Mouse (Mus musculus): Measurements from ENCODE around the gene Ippk. TPM values are rescaled to one million over a fixed set of nuclear protein-coding genes. Genes with fewer than 3 reads are reported as not detected.

Ippk gene
- polyA plus RNA-seq, 2 experiments, result 9.8 to 14.5 TPM

DNA sequence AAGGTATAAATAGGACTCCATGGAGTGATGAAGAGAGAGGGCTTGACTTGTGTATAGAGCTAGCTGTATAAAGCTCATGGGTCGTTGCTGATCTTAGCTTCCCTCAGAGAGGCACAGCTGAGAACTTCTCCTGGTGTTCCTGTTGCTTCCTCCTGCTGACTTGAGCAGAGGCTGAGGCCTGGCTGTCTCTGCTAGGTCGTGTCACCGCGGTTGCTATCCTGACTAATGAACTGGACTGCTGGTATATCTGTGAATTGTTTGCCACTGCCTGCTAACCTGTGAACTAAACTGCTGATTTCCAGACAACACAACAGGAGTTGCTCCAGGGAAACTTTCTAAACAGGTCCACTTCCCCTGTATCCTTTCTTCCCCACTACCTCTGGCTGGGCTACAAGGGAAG is 49.3 kb downstream of the Ippk start:
- DNase-seq (ENCODE audit: low spot score) (no peak), ATAC-seq (ENCODE audit: low FRiP score, low read depth) (no peak)
- 88% methylated on average over 4 of the region's 4 CpGs for WGBS
- H3K27me3 ChIP-seq (ENCODE audit: control insufficient read depth, insufficient read depth, low read length), result no peaks in the 10 kb centered on the region
- TF ChIP-seq POLR2A (IDR thresholded peaks at IDR 0.05; ENCODE audit: borderline replicate concordance, extremely low read depth, insufficient read depth, insufficient read length), result no peak
- H3K9me3 ChIP-seq (ENCODE audit: control insufficient read depth, low read length), result no peaks in the 10 kb centered on the region
- no peak overlapping the region for H3K4me3 ChIP-seq (replicated peaks; ENCODE audit: low read length)
- H3K4me1 ChIP-seq (ENCODE audit: control insufficient read depth, insufficient read depth, low read length), result peaks cover 23% of the 10 kb centered on the region
- no peaks in the 10 kb centered on the region for H3K36me3 ChIP-seq (ENCODE audit: control insufficient read depth, insufficient read depth, low read length)
- H3K4me2 ChIP-seq (replicated peaks; ENCODE audit: low read depth, low read length, severe bottlenecking), result no peak overlapping the region
- H3K9ac ChIP-seq (ENCODE audit: low read depth, low read length, severe bottlenecking), result no peak overlapping the region
- no peak overlapping the region for H3K27ac ChIP-seq (replicated peaks; ENCODE audit: low read depth, low read length)

DNA sequence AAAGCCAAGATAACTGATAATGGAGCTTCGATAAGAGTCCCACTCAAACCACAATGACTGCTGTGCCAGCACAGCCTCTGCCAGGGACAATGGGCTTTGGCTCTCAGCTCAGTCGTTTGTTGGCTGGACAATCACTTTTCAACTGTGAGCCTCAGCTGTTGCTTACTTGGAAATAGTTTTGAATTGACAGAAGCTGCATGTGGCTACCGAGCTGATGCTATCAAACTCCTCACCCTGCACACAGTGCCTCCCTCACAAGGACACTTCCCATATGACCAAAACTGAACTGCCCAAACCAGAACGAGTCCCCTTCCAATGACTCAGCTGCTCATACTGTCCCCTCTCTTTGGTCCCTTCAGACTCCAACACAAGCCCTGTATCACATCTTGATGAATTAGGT is 49.8 kb downstream of the Ippk start:
- H3K36me3 ChIP-seq (ENCODE audit: control insufficient read depth, insufficient read depth, low read length), result no peaks in the 10 kb centered on the region
- H3K27ac ChIP-seq (replicated peaks; ENCODE audit: low read depth, low read length), result no peak overlapping the region
- peaks cover 21% of the 10 kb centered on the region for H3K4me1 ChIP-seq (ENCODE audit: control insufficient read depth, insufficient read depth, low read length)
- H3K27me3 ChIP-seq (ENCODE audit: control insufficient read depth, insufficient read depth, low read length), result no peaks in the 10 kb centered on the region
- H3K4me2 ChIP-seq (replicated peaks; ENCODE audit: low read depth, low read length, severe bottlenecking), result no peak overlapping the region
- H3K9me3 ChIP-seq (ENCODE audit: control insufficient read depth, low read length), result no peaks in the 10 kb centered on the region
- 82% methylated on average over 4 of the region's 4 CpGs for whole genome bisulfite sequencing
- no peak for DNase-seq (ENCODE audit: low spot score)
- no peak overlapping the region for H3K9ac ChIP-seq (ENCODE audit: low read depth, low read length, severe bottlenecking)
- H3K4me3 ChIP-seq (replicated peaks; ENCODE audit: low read length), result no peak overlapping the region
- ATAC-seq (ENCODE audit: low FRiP score, low read depth), result no peak
- no peak for TF ChIP-seq POLR2A (IDR thresholded peaks at IDR 0.05; ENCODE audit: borderline replicate concordance, extremely low read depth, insufficient read depth, insufficient read length)

- no peaks in the 10 kb centered on the region for H3K9me3 ChIP-seq (ENCODE audit: control insufficient read depth, low read length)
- ATAC-seq (ENCODE audit: low FRiP score, low read depth) (no peak), DNase-seq (ENCODE audit: low spot score) (peak; percentile 34)
- no peak for TF ChIP-seq POLR2A (IDR thresholded peaks at IDR 0.05; ENCODE audit: borderline replicate concordance, extremely low read depth, insufficient read depth, insufficient read length)
- no peak overlapping the region for H3K4me2 ChIP-seq (replicated peaks; ENCODE audit: low read depth, low read length, severe bottlenecking)
- H3K9ac ChIP-seq (ENCODE audit: low read depth, low read length, severe bottlenecking), result no peak overlapping the region
- H3K36me3 ChIP-seq (ENCODE audit: control insufficient read depth, insufficient read depth, low read length), result no peaks in the 10 kb centered on the region
- WGBS, result 79% methylated on average over 4 of the region's 4 CpGs
- no peak overlapping the region for H3K27ac ChIP-seq (replicated peaks; ENCODE audit: low read depth, low read length)
- peaks cover 10% of the 10 kb centered on the region for H3K4me1 ChIP-seq (ENCODE audit: control insufficient read depth, insufficient read depth, low read length)
- no peak overlapping the region for H3K4me3 ChIP-seq (replicated peaks; ENCODE audit: low read length)
- H3K27me3 ChIP-seq (ENCODE audit: control insufficient read depth, insufficient read depth, low read length), result no peaks in the 10 kb centered on the region
These were observed 51.1 kb downstream of the Ippk start for GRCm38 (mm10) chr13:49471981-49472675.

GRCm38 (mm10) chr13:49472676-49473005 is 51.6 kb downstream of the Ippk start:
- no peak overlapping the region for H3K4me3 ChIP-seq (replicated peaks; ENCODE audit: low read length)
- H3K27ac ChIP-seq (replicated peaks; ENCODE audit: low read depth, low read length), result no peak overlapping the region
- WGBS, result 94% methylated on average over 6 of the region's 6 CpGs
- H3K9ac ChIP-seq (ENCODE audit: low read depth, low read length, severe bottlenecking), result no peak overlapping the region
- peaks cover 8% of the 10 kb centered on the region for H3K4me1 ChIP-seq (ENCODE audit: control insufficient read depth, insufficient read depth, low read length)
- TF ChIP-seq POLR2A (IDR thresholded peaks at IDR 0.05; ENCODE audit: borderline replicate concordance, extremely low read depth, insufficient read depth, insufficient read length), result no peak
- H3K36me3 ChIP-seq (ENCODE audit: control insufficient read depth, insufficient read depth, low read length), result no peaks in the 10 kb centered on the region
- H3K9me3 ChIP-seq (ENCODE audit: control insufficient read depth, low read length), result no peaks in the 10 kb centered on the region
- DNase-seq (ENCODE audit: low spot score) (no peak), ATAC-seq (ENCODE audit: low FRiP score, low read depth) (no peak)
- H3K4me2 ChIP-seq (replicated peaks; ENCODE audit: low read depth, low read length, severe bottlenecking), result no peak overlapping the region
- H3K27me3 ChIP-seq (ENCODE audit: control insufficient read depth, insufficient read depth, low read length), result no peaks in the 10 kb centered on the region

DNA sequence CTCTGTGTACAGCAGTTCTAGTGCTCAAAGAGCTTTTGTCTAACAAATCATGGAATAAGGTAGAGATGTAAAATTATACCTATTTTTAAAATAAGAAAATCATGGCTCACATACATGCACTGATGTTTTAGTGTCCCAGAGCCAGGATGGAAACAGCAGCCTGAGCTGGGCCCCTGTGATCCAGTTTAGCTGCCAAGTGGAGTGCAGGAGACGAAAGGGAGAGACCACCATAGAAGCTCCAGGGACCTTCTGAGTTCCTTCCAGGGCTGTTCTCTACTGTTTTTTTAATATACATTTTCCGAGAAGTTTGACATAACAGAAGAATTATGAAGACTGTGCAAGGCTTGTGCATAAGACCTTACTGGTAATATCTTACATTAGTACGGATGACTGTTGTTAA is 56.8 kb downstream of the Ippk start:
- Histone ChIP-seq H3K9ac (ENCODE audit: low read depth, low read length, severe bottlenecking) (no peak overlapping the region), H3K9me3 (ENCODE audit: control insufficient read depth, low read length) (no peaks in the 10 kb centered on the region), H3K27ac (replicated peaks; ENCODE audit: low read depth, low read length) (peak overlapping the region; percentile 75), H3K4me1 (ENCODE audit: control insufficient read depth, insufficient read depth, low read length) (peaks cover 30% of the 10 kb centered on the region), H3K4me2 (replicated peaks; ENCODE audit: low read depth, low read length, severe bottlenecking) (no peak overlapping the region), H3K4me3 (replicated peaks; ENCODE audit: low read length) (no peak overlapping the region), H3K27me3 (ENCODE audit: control insufficient read depth, insufficient read depth, low read length) (no peaks in the 10 kb centered on the region), H3K36me3 (ENCODE audit: control insufficient read depth, insufficient read depth, low read length) (no peaks in the 10 kb centered on the region)
- peak; percentile 30; the same call in 1 of the 2 replicates for ATAC-seq (ENCODE audit: low FRiP score, low read depth)
- WGBS, result 50% methylated on average over 3 of the region's 3 CpGs
- no peak for TF ChIP-seq POLR2A (IDR thresholded peaks at IDR 0.05; ENCODE audit: borderline replicate concordance, extremely low read depth, insufficient read depth, insufficient read length)
- peak; percentile 59 for DNase-seq (ENCODE audit: low spot score)
